Comparison of ENCODE assay signal across 8 mouse cellular contexts in genomic region chr15:25805336-25806110, GRCm38 (mm10). TPM values are rescaled to one million over a fixed set of nuclear protein-coding genes. Genes with fewer than 3 reads are reported as not detected.
DNase-seq lines count a peak whose midpoint lies in the region; ATAC-seq lines count a peak whose summit lies in the region.

No protein-coding gene starts in this region.

- ATAC-seq in granulocyte monocyte progenitor cell, adult 5-6 weeks (replicated peaks; ENCODE audit: poor library complexity, severe bottlenecking) = peak; percentile 82
- ATAC-seq in kidney, embryonic 14.5 days (ENCODE audit: low FRiP score, low TSS enrichment) = 0 out of 2 replicates have a peak, but pooled peaks have one; percentile 22
- 0 out of 2 replicates have a peak, but pooled peaks have one; percentile 29 for ATAC-seq in liver, embryonic 12.5 days

- H3K9ac ChIP-seq in kidney, embryonic 14.5 days (ENCODE audit: low read depth, low read length) = no peak overlapping the region
- no peak overlapping the region for H3K9ac ChIP-seq in liver, embryonic 12.5 days

- H3K4me1 ChIP-seq in kidney, embryonic 14.5 days (ENCODE audit: control insufficient read depth, insufficient read depth, low read length) = 0 out of 2 replicates have a peak, but pooled peaks cover 5% of the 10 kb centered on the region
- H3K4me1 ChIP-seq in liver, embryonic 12.5 days = no peaks in the 10 kb centered on the region

- no peak overlapping the region for H3K27ac ChIP-seq in kidney, embryonic 14.5 days (ENCODE audit: low read depth, low read length)
- no peak overlapping the region for H3K27ac ChIP-seq in liver, embryonic 12.5 days

- H3K4me2 ChIP-seq in kidney, embryonic 14.5 days (replicated peaks; ENCODE audit: low read depth, low read length) = no peak overlapping the region
- no peak overlapping the region for H3K4me2 ChIP-seq in liver, embryonic 12.5 days

- 84% methylated on average over 21 of the region's 21 CpGs for WGBS in kidney, embryonic 14.5 days
- 73% methylated on average over 21 of the region's 21 CpGs for WGBS in liver, embryonic 12.5 days (ENCODE audit: insufficient replicate concordance)

- peak; percentile 84 to 86 for DNase-seq in B cell, adult 2 months
- peak; percentile 73 to 80 for DNase-seq in adrenal gland, adult 18-20 months (ENCODE audit: low spot score in 2 of 2)
- peak; percentile 73 for DNase-seq in embryo, embryonic 10.5 days (ENCODE audit: low spot score)
- peak; percentile 75 for DNase-seq in naive thymus-derived CD4-positive, alpha-beta T cell, adult 2 months (ENCODE audit: low read depth)
- peak; percentile 84 for DNase-seq in splenic B cell, adult 2 months (ENCODE audit: low read depth, low spot score)

- peaks cover 88% of the 10 kb centered on the region for H3K36me3 ChIP-seq in kidney, embryonic 14.5 days (ENCODE audit: control insufficient read depth, insufficient read depth, low read length)
- H3K36me3 ChIP-seq in liver, embryonic 12.5 days = peaks cover 70% of the 10 kb centered on the region
- no peaks in the 10 kb centered on the region for H3K36me3 ChIP-seq in splenic B cell, adult 2 months (ENCODE audit: control insufficient read depth, insufficient read depth, low read length, poor library complexity, severe bottlenecking)

- H3K27me3 ChIP-seq in kidney, embryonic 14.5 days (ENCODE audit: control insufficient read depth, insufficient read depth, low read length) = no peaks in the 10 kb centered on the region
- no peaks in the 10 kb centered on the region for H3K27me3 ChIP-seq in liver, embryonic 12.5 days (replicated peaks)
- no peaks in the 10 kb centered on the region for H3K27me3 ChIP-seq in splenic B cell, adult 2 months (ENCODE audit: control insufficient read depth, insufficient read depth, low read length, poor library complexity, severe bottlenecking)

- H3K4me3 ChIP-seq in kidney, embryonic 14.5 days (ENCODE audit: low read length) = no peak overlapping the region
- H3K4me3 ChIP-seq in liver, embryonic 12.5 days = no peak overlapping the region

- H3K9me3 ChIP-seq in kidney, embryonic 14.5 days (ENCODE audit: control insufficient read depth, low read length) = no peaks in the 10 kb centered on the region
- H3K9me3 ChIP-seq in liver, embryonic 12.5 days (replicated peaks) = no peaks in the 10 kb centered on the region

RNA-seq across cellular contexts. Expression of gene Retreg1, which starts 37.5 kb away (rescaled TPM):
- total RNA-seq in adrenal gland, adult 18-20 months (2021) = 10 to 100 TPM; 20.9 to 47.3 TPM
- total RNA-seq in granulocyte monocyte progenitor cell, adult 5-6 weeks (2014; fragmentation: Nextera tagmentation) = 15.5 and 23.1 TPM in 2 replicates
- total RNA-seq in granulocyte monocyte progenitor cell, adult 5-6 weeks (2017) = 30.4 and 37.6 TPM in 2 replicates
- polyA plus RNA-seq in kidney, embryonic 14.5 days (2014; fragmentation: Nextera tagmentation; extraction: Ambion mirVana) = 10.2 and 14.6 TPM in 2 replicates
- polyA plus RNA-seq in liver, embryonic 12.5 days (2016; fragmentation: Nextera tagmentation; extraction: Ambion mirVana) = 1.0 and 1.1 TPM in 2 replicates

Comparison
In these comparisons a context has a peak if more than half of its experiments do, and no peak if none do; other contexts are left out.
1. ATAC-seq: peak in every context shown above with its lines; median percentile 82 in granulocyte monocyte progenitor cell, adult 5-6 weeks; 29 in liver, embryonic 12.5 days; 22 in kidney, embryonic 14.5 days.